ENCODE assay signal across 7 mouse cellular contexts in genomic region chr6:5495961-5496853, GRCm38 (mm10). TPM values are rescaled to one million over a fixed set of nuclear protein-coding genes. Genes with fewer than 3 reads are reported as not detected.
DNase-seq lines count a peak whose midpoint lies in the region; ATAC-seq and TF ChIP-seq lines count a peak whose summit lies in the region.

Gene Pdk4, minus strand, starts transcription at chr6:5496309.

- TF ChIP-seq POLR2A in brain, embryonic 14.5 days (IDR thresholded peaks at IDR 0.05; ENCODE audit: borderline replicate concordance, extremely low read depth, insufficient read depth, insufficient read length, poor library complexity, severe bottlenecking) = no peak
- TF ChIP-seq POLR2A in heart, adult 2 months (IDR thresholded peaks at IDR 0.05; ENCODE audit: insufficient read depth, low read depth, low read length) = peak; percentile 84
- TF ChIP-seq POLR2A in kidney, adult 2 months (IDR thresholded peaks at IDR 0.05; ENCODE audit: low read depth, low read length) = peak; percentile 61

- no peaks in the 10 kb centered on the region for H3K4me1 ChIP-seq in embryonic facial prominence, embryonic 14.5 days (ENCODE audit: control insufficient read depth, insufficient read depth, low read length)
- H3K4me1 ChIP-seq in heart, adult 2 months (ENCODE audit: control insufficient read depth, insufficient read depth, low read length) = peaks cover 2% of the 10 kb centered on the region
- peaks cover 11% of the 10 kb centered on the region; the same call in 1 of the 2 replicates for H3K4me1 ChIP-seq in kidney, adult 2 months (ENCODE audit: control insufficient read depth, insufficient read depth, low read length)
- H3K4me1 ChIP-seq in midbrain, embryonic 12.5 days = peaks cover 8% of the 10 kb centered on the region
- H3K4me1 ChIP-seq in stomach, embryonic 15.5 days = no peaks in the 10 kb centered on the region

- H3K9ac ChIP-seq in embryonic facial prominence, embryonic 14.5 days (ENCODE audit: low read depth, low read length) = peak within 1 kb of the TSS; percentile 63
- peak within 1 kb of the TSS; percentile 90 for H3K9ac ChIP-seq in heart, adult 2 months (ENCODE audit: low read depth, low read length)
- peak within 1 kb of the TSS; percentile 54; the same call in 1 of the 2 replicates for H3K9ac ChIP-seq in midbrain, embryonic 12.5 days (replicated peaks)
- H3K9ac ChIP-seq in stomach, embryonic 15.5 days = peak within 1 kb of the TSS; percentile 11; the same call in 1 of the 2 replicates

- DNase-seq in brain, embryonic 14.5 days (ENCODE audit: low read depth) = peak; percentile 91
- peak; percentile 96 for DNase-seq in embryonic facial prominence, embryonic 14.5 days (ENCODE audit: low spot score)
- peak; percentile 91 to 95 for DNase-seq in heart, adult 2 months
- peak; percentile 99 for DNase-seq in kidney, adult 2 months
- DNase-seq in left cerebral cortex, postnatal 4 days = peak; percentile 66

- ATAC-seq in embryonic facial prominence, embryonic 14.5 days (ENCODE audit: low read depth) = peak; percentile 98
- ATAC-seq in midbrain, embryonic 12.5 days (ENCODE audit: low FRiP score, low read depth) = peak; percentile 80
- peak; percentile 91 for ATAC-seq in stomach, embryonic 15.5 days (ENCODE audit: insufficient read depth, low FRiP score, low read depth)

- H3K27me3 ChIP-seq in embryonic facial prominence, embryonic 14.5 days (replicated peaks; ENCODE audit: control insufficient read depth, insufficient read depth, low read length) = no peaks in the 10 kb centered on the region
- no peaks in the 10 kb centered on the region for H3K27me3 ChIP-seq in heart, adult 2 months (ENCODE audit: control insufficient read depth, insufficient read depth, low read length)
- H3K27me3 ChIP-seq in kidney, adult 2 months (replicated peaks; ENCODE audit: control insufficient read depth, insufficient read depth, low read length) = no peaks in the 10 kb centered on the region
- peaks cover 13% of the 10 kb centered on the region for H3K27me3 ChIP-seq in midbrain, embryonic 12.5 days
- no peaks in the 10 kb centered on the region for H3K27me3 ChIP-seq in stomach, embryonic 15.5 days (replicated peaks)

- peak within 1 kb of the TSS; percentile 52 for H3K4me3 ChIP-seq in embryonic facial prominence, embryonic 14.5 days (ENCODE audit: low read depth, low read length)
- peak within 1 kb of the TSS; percentile 92 for H3K4me3 ChIP-seq in heart, adult 2 months
- H3K4me3 ChIP-seq in kidney, adult 2 months (ENCODE audit: insufficient read depth, low read depth, low read length) = peak within 1 kb of the TSS; percentile 62
- peak within 1 kb of the TSS; percentile 49 for H3K4me3 ChIP-seq in midbrain, embryonic 12.5 days
- H3K4me3 ChIP-seq in stomach, embryonic 15.5 days (replicated peaks) = peak within 1 kb of the TSS; percentile 49

- no peak for TF ChIP-seq CTCF in brain, embryonic 14.5 days (IDR thresholded peaks at IDR 0.05; ENCODE audit: borderline replicate concordance, extremely low read depth, insufficient read depth, insufficient read length)
- no peak for TF ChIP-seq CTCF in heart, adult 2 months (IDR thresholded peaks at IDR 0.05)
- TF ChIP-seq CTCF in kidney, adult 2 months (conservative IDR thresholded peaks at IDR 0.05; ENCODE audit: insufficient read depth, insufficient read length, low read depth, low read length) = no peak

- TF ChIP-seq EP300 in heart, adult 2 months (IDR thresholded peaks at IDR 0.05; ENCODE audit: insufficient read depth, low read depth, low read length) = peak; percentile 96

- H3K79me2 ChIP-seq in heart, adult 2 months (replicated peaks; ENCODE audit: control insufficient read depth, insufficient read depth, low read length) = no peaks in the 10 kb centered on the region

- H3K9me3 ChIP-seq in embryonic facial prominence, embryonic 14.5 days (ENCODE audit: control insufficient read depth, low read length) = no peaks in the 10 kb centered on the region
- no peaks in the 10 kb centered on the region for H3K9me3 ChIP-seq in midbrain, embryonic 12.5 days
- H3K9me3 ChIP-seq in stomach, embryonic 15.5 days = no peaks in the 10 kb centered on the region

- no peaks in the 10 kb centered on the region for H3K36me3 ChIP-seq in embryonic facial prominence, embryonic 14.5 days (ENCODE audit: control insufficient read depth, insufficient read depth, low read length)
- peaks cover 22% of the 10 kb centered on the region for H3K36me3 ChIP-seq in heart, adult 2 months (ENCODE audit: control insufficient read depth, insufficient read depth, low read length)
- H3K36me3 ChIP-seq in kidney, adult 2 months (ENCODE audit: control insufficient read depth, insufficient read depth, low read length) = peaks cover 2% of the 10 kb centered on the region; the same call in 1 of the 2 replicates
- no peaks in the 10 kb centered on the region for H3K36me3 ChIP-seq in midbrain, embryonic 12.5 days
- H3K36me3 ChIP-seq in stomach, embryonic 15.5 days = no peaks in the 10 kb centered on the region

- peak within 1 kb of the TSS; percentile 91 for H3K4me2 ChIP-seq in embryonic facial prominence, embryonic 14.5 days (ENCODE audit: low read depth, low read length)
- peak within 1 kb of the TSS; percentile 94 for H3K4me2 ChIP-seq in midbrain, embryonic 12.5 days (replicated peaks)
- H3K4me2 ChIP-seq in stomach, embryonic 15.5 days = peak within 1 kb of the TSS; percentile 85

- under 1% methylated on average over 30 of the region's 43 CpGs for WGBS in embryonic facial prominence, embryonic 14.5 days
- WGBS in heart, adult 2 months = under 1% methylated on average over 43 of the region's 43 CpGs
- 1% methylated on average over 43 of the region's 43 CpGs for WGBS in kidney, adult 2 months
- 2% methylated on average over 43 of the region's 43 CpGs for WGBS in midbrain, embryonic 12.5 days
- 2% methylated on average over 43 of the region's 43 CpGs for WGBS in stomach, embryonic 15.5 days

- 0 out of 2 replicates have a peak within 1 kb of the TSS, but pooled peaks have one; percentile 50 for H3K27ac ChIP-seq in embryonic facial prominence, embryonic 14.5 days (replicated peaks; ENCODE audit: low read depth, low read length)
- H3K27ac ChIP-seq in heart, adult 2 months = peak within 1 kb of the TSS; percentile 91
- peak within 1 kb of the TSS; percentile 89 for H3K27ac ChIP-seq in kidney, adult 2 months (ENCODE audit: insufficient read depth, low read depth, low read length)
- H3K27ac ChIP-seq in midbrain, embryonic 12.5 days (replicated peaks) = no peak within 1 kb of the TSS
- peak within 1 kb of the TSS; percentile 62; the same call in 1 of the 2 replicates for H3K27ac ChIP-seq in stomach, embryonic 15.5 days

- intact Hi-C loops in heart, adult 2 months (cut with DNase I) = loop anchor here (1.0 to 10.0 kb wide), 7 partner anchors 13 to 1491 kb away; partner anchors contain the start of genes Casd1, Gng11 and Pon2
- intact Hi-C loops in left cerebral cortex, postnatal 4 days (cut with DNase I) = no loop called here

RNA-seq across cellular contexts. Expression of gene Pdk4, which starts in this region (rescaled TPM):
- polyA plus RNA-seq in brain, embryonic 14.5 days (2012; rRNA removed) = 1.1 and 1.3 TPM in 2 replicates
- polyA plus RNA-seq in embryonic facial prominence, embryonic 14.5 days (2014; fragmentation: Nextera tagmentation; extraction: Ambion mirVana) = 4.2 and 5.3 TPM in 2 replicates
- 100 to 1,000 TPM; 267 to 633 TPM for total RNA-seq in heart, adult 2 months (2021)
- polyA plus RNA-seq in heart, adult 2 months (2012; rRNA removed) = 163 and 258 TPM in 2 replicates
- polyA plus RNA-seq in kidney, adult 2 months (2012; rRNA removed) = 22.3 and 30.0 TPM in 2 replicates
- 1 to 10 TPM; 4.4 to 6.6 TPM for total RNA-seq in left cerebral cortex, postnatal 4 days (2021)
- polyA plus RNA-seq in midbrain, embryonic 12.5 days (2016; fragmentation: Nextera tagmentation; extraction: Ambion mirVana) = 0.46 and 0.69 TPM in 2 replicates
- polyA plus RNA-seq in stomach, embryonic 15.5 days (2015; fragmentation: Nextera tagmentation; extraction: Ambion mirVana) = 2.6 and 3.5 TPM in 2 replicates

Comparison
In these comparisons a context has a peak if more than half of its experiments do, and no peak if none do; other contexts are left out.
1. RNA of gene Pdk4 (total RNA-seq): 267 to 633 TPM in heart, adult 2 months; 4.4 to 6.6 TPM in left cerebral cortex, postnatal 4 days; every median in the first group is over 10 times any median in the second.
2. Peak in ATAC-seq, H3K4me3 ChIP-seq, H3K9ac ChIP-seq and H3K4me2 ChIP-seq in midbrain, embryonic 12.5 days; RNA of the gene not detected or under 1 TPM.
3. H3K9ac ChIP-seq: peak in every context shown above with its lines; median percentile 90 in heart, adult 2 months; 63 in embryonic facial prominence, embryonic 14.5 days; 54 in midbrain, embryonic 12.5 days; 11 in stomach, embryonic 15.5 days.
4. Peak in every context shown above with its lines, with median percentiles within 50 percentile points of each other: DNase-seq, ATAC-seq, H3K4me2 ChIP-seq and H3K4me3 ChIP-seq.